Mouse (Mus musculus): Measurements from ENCODE around the gene Plppr3.

GRCm38 (mm10) chr10:79907415-79907814, 33.0 kb upstream of the Plppr3 start:
- TF ChIP-seq GATA1 (IDR thresholded peaks at IDR 0.05; ENCODE audit: low read length) (no peak), TAL1 (IDR thresholded peaks at IDR 0.05; ENCODE audit: low read length) (no peak)

Data from erythroblast, embryonic 14.5 days (primary cell).